Mouse (Mus musculus) heart, postnatal 0 days (tissue): ENCODE measurements around the gene H2-DMb1.

Experiments
- CTCF ChIP-seq: IDR thresholded peaks from 2 replicates; pipeline ENCODE4 v1.5.1; 2016; ENCODE audit warnings: antibody characterized with exemption, control low read depth, low read depth
- EP300 ChIP-seq: IDR thresholded peaks from 2 replicates; pipeline ENCODE4 v1.6.1; 2016; ENCODE audit warnings: antibody characterized with exemption, low read depth

DNA sequence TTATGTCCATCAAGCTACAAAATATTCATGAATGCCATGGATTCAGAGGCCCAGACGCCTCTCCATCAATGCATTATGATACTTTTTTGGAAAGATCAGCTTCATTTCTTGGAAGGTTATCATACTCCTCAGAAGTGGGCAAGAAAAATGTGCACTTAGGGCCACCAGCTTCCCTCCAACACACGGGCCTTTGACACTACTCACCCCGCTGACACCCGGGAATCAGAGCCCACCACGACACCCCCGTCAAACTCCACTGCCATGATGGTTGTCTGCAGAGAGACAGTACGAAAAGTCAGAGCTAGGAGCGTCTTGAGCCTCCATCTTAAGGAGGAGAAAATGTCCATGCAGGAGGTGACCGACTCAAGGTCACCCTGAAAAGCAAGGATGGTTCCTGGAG is 32.7 kb downstream of the H2-DMb1 start:
- no peak for TF ChIP-seq CTCF
- TF ChIP-seq EP300, result no peak
